Mouse (Mus musculus): ENCODE data around the gene Nwd2. TPM values are rescaled to one million over a fixed set of nuclear protein-coding genes. Genes with fewer than 3 reads are reported as not detected.

Nwd2 gene
- polyA plus RNA-seq, 1 experiment, result not detected

GRCm38 (mm10) chr5:63834435-63834834 is 185.5 kb downstream of the Nwd2 start:
- no peak overlapping the region for H3K4me3 ChIP-seq (ENCODE audit: insufficient read depth, low read depth, low read length)
- no peak overlapping the region for H3K27ac ChIP-seq (replicated peaks; ENCODE audit: low read depth, low read length)
- no peaks in the 10 kb centered on the region for H3K4me1 ChIP-seq (ENCODE audit: control insufficient read depth, insufficient read depth, insufficient read length, low read length)

GRCm38 (mm10) chr5:63837115-63837514 is 188.2 kb downstream of the Nwd2 start:
- Histone ChIP-seq H3K27ac (replicated peaks; ENCODE audit: low read depth, low read length) (no peak overlapping the region), H3K4me3 (ENCODE audit: insufficient read depth, low read depth, low read length) (no peak overlapping the region)

GRCm38 (mm10) chr5:63837851-63838250 is 188.9 kb downstream of the Nwd2 start:
- H3K4me1 ChIP-seq (ENCODE audit: control insufficient read depth, insufficient read depth, insufficient read length, low read length), result no peaks in the 10 kb centered on the region
- no peak overlapping the region for H3K4me3 ChIP-seq (ENCODE audit: insufficient read depth, low read depth, low read length)
- H3K27ac ChIP-seq (replicated peaks; ENCODE audit: low read depth, low read length), result no peak overlapping the region

More at GRCm38 (mm10) chr5:63837115-63837514, 188.2 kb downstream of the Nwd2 start:
- no peaks in the 10 kb centered on the region for H3K4me1 ChIP-seq (ENCODE audit: control insufficient read depth, insufficient read depth, insufficient read length, low read length)

- no peak overlapping the region for H3K27ac ChIP-seq (replicated peaks; ENCODE audit: low read depth, low read length)
- no peaks in the 10 kb centered on the region for H3K4me1 ChIP-seq (ENCODE audit: control insufficient read depth, insufficient read depth, insufficient read length, low read length)
- H3K4me3 ChIP-seq (ENCODE audit: insufficient read depth, low read depth, low read length), result no peak overlapping the region
Measured at GRCm38 (mm10) chr5:63839801-63840416, 191.0 kb downstream of the Nwd2 start.

GRCm38 (mm10) chr5:63847080-63847479 is 198.2 kb downstream of the Nwd2 start:
- Histone ChIP-seq H3K4me1 (ENCODE audit: control insufficient read depth, insufficient read depth, insufficient read length, low read length) (no peaks in the 10 kb centered on the region), H3K4me3 (ENCODE audit: insufficient read depth, low read depth, low read length) (no peak overlapping the region), H3K27ac (replicated peaks; ENCODE audit: low read depth, low read length) (no peak overlapping the region)

GRCm38 (mm10) chr5:63847541-63848226 is 198.8 kb downstream of the Nwd2 start:
- H3K4me1 ChIP-seq (ENCODE audit: control insufficient read depth, insufficient read depth, insufficient read length, low read length), result no peaks in the 10 kb centered on the region
- no peak overlapping the region for H3K27ac ChIP-seq (replicated peaks; ENCODE audit: low read depth, low read length)
- no peak overlapping the region for H3K4me3 ChIP-seq (ENCODE audit: insufficient read depth, low read depth, low read length)

- Histone ChIP-seq H3K27ac (replicated peaks; ENCODE audit: low read depth, low read length) (no peak overlapping the region), H3K4me1 (ENCODE audit: control insufficient read depth, insufficient read depth, insufficient read length, low read length) (no peaks in the 10 kb centered on the region), H3K4me3 (ENCODE audit: insufficient read depth, low read depth, low read length) (no peak overlapping the region)
Measured at GRCm38 (mm10) chr5:63858901-63859300, 210.0 kb downstream of the Nwd2 start.

Other genes with a start within 250 kb of the Nwd2 start
- gene 0610040J01Rik, start 163.3 kb downstream of the Nwd2 start, polyA plus RNA-seq (2012; ENCODE audit: insufficient read depth, insufficient read length, missing spikeins), result not detected in 2 replicates

Measured in brown adipose tissue, adult 24 weeks (tissue).